Mouse (Mus musculus) granulocyte monocyte progenitor cell, adult 5-6 weeks (primary cell): Measurements from ENCODE around the gene Brd3os. TPM values are rescaled to one million over a fixed set of nuclear protein-coding genes. Genes with fewer than 3 reads are reported as not detected.

Experiments
- ATAC-seq: replicated peaks from 2 replicates; pipeline ENCODE4 v1.8.0; 2016; ENCODE audit warnings: mild to moderate bottlenecking, moderate TSS enrichment, inconsistent platforms; ENCODE audit not compliant: poor library complexity, severe bottlenecking
- total RNA-seq, 2 experiments: library from RNA; stranded (forward) in 1 of 2; stranded (reverse) in 1 of 2; fragments of 200-712, 200-1000 nt in 1 of 2; fragments of >200 nt in 1 of 2; fragmentation: Nextera tagmentation in 1 of 2; gene quantifications; 2 replicates each; pipeline ENCODE4 v1.2.3; 2014 to 2017

Gene Brd3os
- total RNA-seq, 2 experiments from 2014 or later, result 0.77 TPM; not detected in 1

- no peak for ATAC-seq
These were observed 46.2 kb downstream of the Brd3os start for GRCm38 (mm10) chr2:27488362-27488761.

DNA sequence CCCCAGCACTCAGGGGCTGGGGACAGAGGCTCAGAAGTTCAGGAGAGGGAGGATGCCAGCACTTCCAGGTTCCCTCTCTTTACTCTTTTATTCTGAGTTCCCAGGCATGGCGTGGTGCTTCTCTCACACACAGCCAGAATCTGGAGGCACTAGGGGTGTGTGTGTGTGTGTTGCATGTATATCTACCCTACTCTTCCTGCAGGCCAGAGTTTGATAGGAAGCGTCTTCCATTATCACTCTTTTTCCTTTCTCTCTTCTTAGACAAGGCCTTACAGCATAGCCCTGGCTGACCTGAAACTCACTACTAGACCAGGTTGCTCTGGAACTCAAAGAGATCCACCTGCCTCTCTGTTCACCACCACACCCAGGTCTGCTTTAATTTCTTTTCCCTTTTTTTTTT, 48.8 kb downstream of the Brd3os start:
- no peak for ATAC-seq

Other genes starting within 250 kb of the Brd3os start
- gene Sardh, start 194.0 kb upstream of the Brd3os start, total RNA-seq (2014; fragmentation: Nextera tagmentation), result not detected in 2 replicates
- gene Sardh, start 194.0 kb upstream of the Brd3os start, total RNA-seq (2017), result 0.82 TPM in 1 of 2 replicates, not detected in the other
- 6.3 and 14.9 TPM in 2 replicates for gene Vav2, start 15.3 kb upstream of the Brd3os start, total RNA-seq (2014; fragmentation: Nextera tagmentation)
- 6.9 and 7.2 TPM in 2 replicates for gene Vav2, start 15.3 kb upstream of the Brd3os start, total RNA-seq (2017)
- 35.9 and 65.0 TPM in 2 replicates for gene Brd3, start 65.3 kb downstream of the Brd3os start, total RNA-seq (2014; fragmentation: Nextera tagmentation)
- gene Brd3, start 65.3 kb downstream of the Brd3os start, total RNA-seq (2017), result 25.6 and 26.3 TPM in 2 replicates
- 61.9 and 77.1 TPM in 2 replicates for gene Wdr5, start 72.8 kb downstream of the Brd3os start, total RNA-seq (2014; fragmentation: Nextera tagmentation)
- 76.8 and 88.0 TPM in 2 replicates for gene Wdr5, start 72.8 kb downstream of the Brd3os start, total RNA-seq (2017)
- 1.8 and 3.2 TPM in 2 replicates for gene Rxra, start 234.1 kb downstream of the Brd3os start, total RNA-seq (2014; fragmentation: Nextera tagmentation)
- gene Rxra, start 234.1 kb downstream of the Brd3os start, total RNA-seq (2017), result 0.77 and 1.4 TPM in 2 replicates